Mouse (Mus musculus): ENCODE measurements around the gene Stim1.

Gene Stim1

DNA sequence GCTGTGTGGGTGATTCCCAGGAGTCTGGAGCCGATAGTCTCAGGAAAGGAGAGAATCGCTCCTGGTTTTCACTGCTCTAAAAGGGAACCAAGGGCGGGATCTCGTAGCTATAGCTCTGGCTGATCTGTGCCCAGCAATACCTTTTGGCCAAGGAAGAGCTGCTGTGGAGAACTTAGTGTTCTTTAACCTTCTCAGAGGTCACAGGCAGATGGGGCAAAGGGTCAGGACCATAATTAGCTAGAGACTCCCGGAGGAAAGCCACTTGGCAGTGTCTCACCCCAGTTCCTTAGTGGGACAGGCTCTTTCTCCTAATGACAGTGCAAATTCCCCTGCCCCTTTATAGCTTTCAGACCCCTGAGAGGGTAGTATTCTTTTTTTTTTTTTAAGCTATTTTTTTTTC lies 43.2 kb downstream of the Stim1 start:
- DNase-seq, result no peak

DNA sequence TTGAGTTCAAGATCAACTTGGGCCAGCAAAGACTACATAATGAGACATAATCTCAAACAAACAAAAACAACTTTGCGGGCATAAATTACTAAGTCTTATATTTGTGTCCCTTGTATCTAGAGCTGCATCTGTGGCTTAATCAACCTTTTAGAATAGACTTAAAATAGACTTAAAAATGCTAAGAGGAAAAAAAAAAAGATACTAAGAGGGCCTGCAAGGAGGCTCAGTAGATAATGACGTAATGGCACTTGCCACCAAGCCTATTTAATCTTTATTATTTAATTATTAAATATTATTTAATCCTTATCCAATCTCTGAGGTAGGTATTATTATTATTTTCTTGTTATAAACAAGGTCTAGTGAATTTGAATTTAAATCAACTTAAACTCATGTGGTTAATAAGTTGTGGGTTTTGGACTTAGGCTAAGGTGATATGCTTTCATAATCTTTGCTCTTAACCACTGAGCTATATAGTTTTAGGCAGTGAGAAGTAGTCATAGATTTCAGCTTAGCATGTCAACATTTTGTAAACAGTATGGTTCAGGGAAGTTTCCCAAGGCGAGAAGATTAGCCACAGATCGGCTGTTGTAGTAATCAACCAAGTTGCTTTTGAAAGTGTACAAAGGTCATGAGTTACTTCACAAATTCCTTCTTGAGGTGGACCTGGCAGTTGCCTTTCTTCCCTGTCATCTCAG lies 45.4 kb downstream of the Stim1 start:
- no peak for DNase-seq

DNA sequence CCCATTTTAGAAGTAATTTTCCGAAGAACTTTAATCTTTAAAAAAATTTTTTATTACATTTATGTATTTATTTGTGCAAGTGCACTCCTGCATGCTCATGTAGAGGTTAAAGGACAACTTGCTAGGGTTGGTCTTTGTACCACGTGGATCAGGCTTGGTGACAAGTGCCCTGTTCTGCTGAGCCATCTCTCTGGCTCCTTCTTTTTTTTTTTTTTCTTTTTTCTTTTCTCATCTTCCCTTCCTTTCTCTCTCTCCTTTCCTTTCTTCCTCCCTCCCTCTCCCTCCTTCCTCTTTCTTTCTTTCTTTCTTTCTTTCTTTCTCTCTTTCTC lies 45.9 kb downstream of the Stim1 start:
- no peak for DNase-seq

DNA sequence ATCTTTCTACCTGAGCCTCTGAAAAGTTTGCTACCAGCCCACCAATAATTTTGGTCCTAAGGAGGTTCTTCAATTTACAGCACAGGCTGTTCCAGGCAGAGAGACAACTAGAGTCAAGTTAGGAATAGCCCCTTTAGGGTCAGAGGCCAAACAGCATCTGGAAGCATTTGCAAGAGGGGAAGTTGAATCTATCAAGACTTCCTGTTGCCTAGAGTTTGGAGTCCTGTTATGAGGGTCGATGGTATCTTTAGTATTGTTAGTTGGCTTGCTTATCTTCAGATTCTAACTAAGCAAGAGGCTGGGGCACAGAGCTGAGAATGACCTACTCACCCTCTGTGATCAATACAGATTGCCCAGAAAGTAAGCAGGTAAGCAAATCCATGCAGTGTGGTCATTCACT lies 46.5 kb downstream of the Stim1 start:
- DNase-seq, result peak; percentile 18

DNA sequence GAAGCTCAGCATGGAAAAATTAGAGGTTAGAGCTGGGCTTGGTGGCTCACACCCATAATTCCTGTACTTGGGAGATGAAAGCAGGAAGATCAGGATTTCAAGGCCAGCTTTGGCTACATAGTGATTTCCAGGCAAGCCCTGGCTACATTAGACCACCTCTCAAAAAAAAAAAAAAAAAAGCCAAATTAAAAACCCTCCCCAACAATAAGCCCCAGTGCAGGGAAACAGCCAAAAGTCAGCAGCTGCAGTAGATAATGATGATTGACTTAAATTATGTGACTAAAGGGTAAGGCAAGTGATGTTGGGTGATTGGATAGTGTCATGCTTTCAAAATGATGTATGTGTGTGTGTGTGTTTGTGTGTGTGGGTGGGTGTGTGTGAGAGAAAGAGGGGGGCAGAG lies 47.3 kb downstream of the Stim1 start:
- DNase-seq, result no peak

DNA sequence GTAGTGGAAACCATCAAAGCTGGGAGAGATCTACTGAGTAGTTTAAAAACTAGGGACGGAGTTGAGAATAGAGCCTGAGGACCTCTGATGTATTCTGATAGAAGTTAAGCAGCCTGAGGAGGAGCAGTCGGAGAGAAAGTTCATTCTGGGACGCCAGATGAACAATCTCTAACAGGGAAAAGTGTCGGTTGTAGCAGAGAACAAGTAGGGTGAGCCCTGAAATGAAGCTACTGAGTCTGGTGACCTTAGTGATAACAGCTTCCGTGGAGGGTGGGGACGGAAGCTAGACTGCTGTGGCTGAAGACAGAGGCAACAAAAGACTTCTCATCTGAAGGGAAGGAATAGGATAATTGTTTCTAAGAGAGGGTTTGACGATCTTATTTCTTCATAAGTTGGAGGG lies 47.8 kb downstream of the Stim1 start:
- peak; percentile 11 for DNase-seq

DNA sequence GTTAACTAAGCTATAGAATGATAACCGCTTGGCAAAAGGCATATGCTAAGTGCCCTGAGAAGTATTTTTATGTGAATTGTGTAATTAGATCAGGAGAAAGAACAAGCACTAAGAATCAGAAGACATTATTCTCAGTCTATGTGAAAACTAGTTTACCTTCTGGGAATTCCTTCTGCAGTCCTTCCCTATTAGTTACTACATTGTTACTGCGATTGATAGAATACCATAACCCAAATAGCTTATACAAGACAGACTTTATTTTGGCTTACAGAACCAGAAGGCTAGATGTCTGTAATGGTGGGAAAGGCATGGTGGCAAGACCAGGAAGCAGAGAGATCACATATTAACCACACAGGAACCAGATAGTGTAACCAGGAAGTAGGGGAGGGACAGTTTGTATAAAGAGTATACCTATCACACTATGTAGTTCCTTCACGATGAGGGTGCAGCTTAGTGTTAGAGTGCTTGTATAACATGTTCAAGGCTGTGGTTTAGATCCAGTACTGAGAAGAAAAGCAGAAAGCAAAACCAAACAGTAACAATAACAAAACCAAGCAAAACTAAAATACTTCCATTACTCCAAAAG lies 50.1 kb downstream of the Stim1 start:
- DNase-seq, result no peak

DNA sequence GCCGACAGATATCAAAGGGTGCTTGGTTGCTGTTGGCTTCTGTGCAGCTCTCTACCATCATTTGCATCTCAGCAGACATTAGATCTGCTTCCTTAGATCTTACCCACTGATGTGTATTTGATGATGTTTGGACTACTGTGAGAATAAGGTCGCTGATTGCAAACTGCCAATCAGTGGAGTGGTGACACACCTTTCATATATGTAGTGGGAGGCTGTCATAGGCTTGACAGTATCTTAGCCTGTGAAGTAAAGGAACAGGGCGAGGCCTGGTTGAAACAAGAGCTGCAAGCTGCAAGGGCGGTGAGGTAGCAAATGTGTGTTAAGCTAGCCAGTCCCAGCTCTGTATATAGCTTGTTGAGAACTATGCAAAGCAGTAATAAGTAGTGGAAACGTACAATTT lies 54.5 kb downstream of the Stim1 start:
- DNase-seq, result no peak

DNA sequence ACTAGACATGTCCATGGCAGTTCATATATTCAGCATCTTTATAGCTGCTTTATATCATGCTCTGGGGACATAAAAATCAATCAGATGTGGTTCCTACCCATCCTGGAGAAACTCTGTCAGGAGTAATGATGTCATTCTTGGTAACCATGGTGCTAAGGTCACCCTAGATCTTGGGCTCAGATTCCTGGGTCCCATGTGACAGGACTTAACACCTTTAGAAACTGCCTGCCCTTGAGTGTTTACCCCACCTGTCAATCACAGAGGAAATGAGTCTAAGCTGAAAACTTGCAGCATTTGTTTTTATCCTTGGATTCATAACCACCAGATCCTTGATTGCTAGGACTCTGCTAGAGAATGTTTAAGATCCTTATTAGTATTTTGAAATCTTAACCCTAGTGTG lies 58.7 kb downstream of the Stim1 start:
- no peak for DNase-seq

DNA sequence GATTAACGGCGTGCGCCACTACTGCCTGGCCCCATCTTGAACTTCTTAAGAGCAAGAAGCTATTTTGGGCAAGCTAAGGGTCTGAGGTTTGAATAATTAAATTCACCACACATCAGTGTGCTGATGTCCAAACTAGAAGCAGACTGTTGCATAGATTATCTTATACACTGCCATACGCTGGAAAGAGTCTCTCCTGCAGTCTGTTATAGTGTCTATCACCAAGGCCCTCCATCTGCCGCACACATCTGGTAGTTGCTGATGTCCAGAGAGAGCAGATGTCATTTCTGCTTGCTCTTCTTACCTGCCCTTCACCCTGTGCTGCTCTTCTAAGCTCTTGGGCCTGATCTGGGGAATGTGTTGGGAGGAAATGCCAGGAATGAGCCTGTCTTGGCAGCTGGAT lies 62.7 kb downstream of the Stim1 start:
- DNase-seq, result no peak

DNA sequence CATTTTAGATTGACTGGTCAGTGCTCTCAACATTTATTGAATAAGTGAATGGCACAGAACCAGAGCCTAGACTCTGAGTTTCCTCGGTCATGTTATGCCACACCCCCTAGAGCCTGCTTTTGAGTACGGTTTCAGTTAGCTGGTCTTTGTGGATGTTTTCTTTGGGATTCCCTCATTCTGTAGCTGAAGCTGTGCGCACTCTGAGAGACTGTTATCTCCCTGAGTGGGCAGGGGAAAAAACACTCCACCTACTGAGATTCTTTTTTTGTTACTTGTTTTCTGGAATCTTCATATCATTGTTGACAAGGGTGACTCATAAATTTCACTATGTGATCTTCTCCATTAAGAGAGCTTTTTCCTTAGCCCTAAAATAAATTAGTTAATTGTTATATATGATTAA lies 63.9 kb downstream of the Stim1 start:
- no peak for DNase-seq

DNA sequence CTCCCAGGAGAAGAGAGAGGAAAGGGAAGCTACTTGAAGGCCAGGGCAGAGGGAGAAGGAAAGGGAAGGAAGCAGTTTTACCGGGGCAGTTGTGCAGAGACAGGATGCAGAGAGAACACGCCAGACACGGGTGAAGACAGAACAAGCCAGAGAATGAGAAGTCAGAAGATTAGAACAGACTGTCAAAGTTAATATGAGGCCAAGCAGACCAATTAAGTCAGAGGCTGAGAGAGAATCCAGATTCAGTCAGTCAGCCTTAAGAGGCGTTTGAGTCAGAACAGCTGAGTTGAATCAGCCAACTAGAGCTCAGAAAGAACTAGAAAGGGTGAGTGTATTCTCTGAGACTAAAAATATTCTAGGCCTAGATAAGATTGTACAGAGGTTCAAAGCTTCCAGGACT lies 66.1 kb downstream of the Stim1 start:
- DNase-seq, result peak; percentile 16

DNA sequence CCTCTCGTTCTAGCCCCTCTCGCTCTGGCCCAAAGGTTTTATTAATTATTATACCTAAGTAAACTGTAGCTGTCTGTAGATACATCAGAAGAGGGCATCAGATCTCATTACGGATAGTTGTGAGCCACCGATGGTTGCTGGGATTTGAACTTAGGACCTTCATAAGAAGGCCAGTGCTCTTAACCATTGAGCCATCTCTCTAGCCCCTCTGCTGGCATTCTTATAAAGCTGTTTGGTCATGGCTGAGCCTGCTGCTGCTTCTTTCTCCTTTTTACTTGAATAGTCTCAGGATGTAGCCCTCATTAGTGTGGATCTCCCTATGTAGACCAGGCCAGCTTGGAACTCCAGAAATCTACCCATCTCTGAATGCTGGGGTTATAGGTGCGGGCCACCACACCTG lies 69.7 kb downstream of the Stim1 start:
- DNase-seq, result no peak

DNA sequence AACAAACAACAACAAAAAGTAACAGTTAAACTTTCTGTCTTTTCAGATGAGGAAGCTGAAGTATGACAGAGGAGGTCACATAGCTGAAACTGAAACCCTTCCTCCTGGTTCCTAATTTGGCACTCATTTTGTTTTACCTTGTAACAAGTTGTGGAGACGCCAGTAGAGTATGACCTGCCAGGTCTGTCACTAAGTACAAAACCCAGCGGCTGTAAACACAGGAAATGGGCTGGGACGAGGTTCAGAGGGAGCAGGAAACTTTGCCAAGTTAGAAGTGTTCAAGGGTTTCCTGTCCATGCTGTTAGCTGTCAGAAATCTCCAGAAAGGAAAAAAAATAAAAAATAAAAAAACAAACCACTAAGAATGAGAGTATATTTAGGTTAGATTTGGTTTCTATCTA lies 70.3 kb downstream of the Stim1 start:
- DNase-seq, result peak; percentile 76

DNA sequence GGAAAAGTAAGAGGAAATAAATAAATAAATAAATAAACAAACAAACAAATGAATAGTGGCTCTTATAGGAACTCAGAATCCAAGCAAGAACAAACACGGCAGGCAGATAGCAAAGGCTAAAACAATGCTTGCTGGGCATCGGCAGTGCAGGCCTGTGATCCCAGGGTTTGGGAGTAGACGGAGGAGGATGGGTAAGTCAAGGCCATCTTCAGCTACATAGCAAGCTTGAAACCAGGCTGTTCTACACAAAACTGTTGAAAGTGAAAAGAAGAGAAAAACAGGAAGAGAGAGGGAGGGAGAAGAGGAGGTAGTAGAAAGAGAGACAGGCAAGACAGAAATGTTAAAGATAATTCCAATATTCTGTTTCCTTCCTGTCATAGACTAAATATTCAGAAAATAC lies 71.3 kb downstream of the Stim1 start:
- no peak for DNase-seq

DNA sequence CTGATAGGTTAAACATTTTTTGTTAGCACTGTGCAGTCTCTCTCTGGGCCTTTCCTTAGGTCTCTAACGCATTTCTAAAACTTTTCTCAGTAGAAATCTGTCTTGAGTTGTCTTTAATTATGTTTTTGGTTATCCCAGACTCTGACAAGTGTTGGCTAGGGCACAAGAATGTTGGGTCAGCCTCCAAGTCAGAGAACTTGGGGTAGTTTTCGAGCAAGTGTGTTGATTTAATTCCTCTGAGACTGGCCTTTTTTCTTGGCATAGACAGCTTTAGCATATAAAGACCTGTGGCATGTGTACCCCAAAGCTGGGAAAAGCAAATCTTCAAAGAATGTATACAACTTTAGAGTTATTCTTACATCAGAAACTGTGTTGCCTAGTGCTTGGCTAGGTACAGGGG lies 78.3 kb downstream of the Stim1 start:
- peak; percentile 57 for DNase-seq

DNA sequence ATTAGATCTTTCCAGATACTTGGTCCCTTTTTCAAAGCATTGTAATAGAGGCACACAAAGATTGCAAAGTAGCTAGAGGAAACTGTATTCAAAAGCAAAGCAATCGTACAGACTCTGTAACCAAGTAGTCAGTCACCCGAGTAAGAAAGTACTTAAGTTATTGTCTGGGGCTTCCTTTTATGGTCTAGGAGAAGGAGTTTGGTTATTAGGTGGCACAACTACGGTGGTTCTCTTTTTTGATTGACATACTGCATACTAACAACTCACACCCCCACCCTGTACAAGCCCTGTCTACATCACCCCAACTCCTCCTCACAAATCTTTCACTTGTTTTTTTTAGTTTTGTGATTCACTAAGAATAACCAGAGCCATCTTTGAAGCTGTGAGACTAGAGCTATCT lies 79.7 kb downstream of the Stim1 start:
- no peak for DNase-seq

DNA sequence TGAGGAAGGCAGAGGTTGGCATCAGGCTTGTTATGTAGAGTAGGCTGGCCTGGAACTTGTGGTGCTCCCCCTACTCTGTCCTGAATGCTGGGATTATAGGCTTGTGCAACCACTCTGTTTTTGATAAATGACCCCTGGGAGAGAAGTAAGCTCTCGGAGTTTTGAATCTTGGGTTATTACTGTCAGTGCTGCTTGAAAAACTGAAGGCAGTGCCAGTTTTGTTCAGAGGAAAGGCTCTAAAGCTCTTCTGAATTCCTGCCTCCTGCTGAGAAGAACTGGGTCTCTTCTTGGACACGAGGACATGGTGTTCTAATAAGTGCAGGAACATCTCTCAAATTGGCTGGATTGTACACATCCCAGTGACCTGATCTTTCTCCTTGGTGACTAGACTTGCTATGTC lies 81.1 kb downstream of the Stim1 start:
- DNase-seq, result peak; percentile 22

DNA sequence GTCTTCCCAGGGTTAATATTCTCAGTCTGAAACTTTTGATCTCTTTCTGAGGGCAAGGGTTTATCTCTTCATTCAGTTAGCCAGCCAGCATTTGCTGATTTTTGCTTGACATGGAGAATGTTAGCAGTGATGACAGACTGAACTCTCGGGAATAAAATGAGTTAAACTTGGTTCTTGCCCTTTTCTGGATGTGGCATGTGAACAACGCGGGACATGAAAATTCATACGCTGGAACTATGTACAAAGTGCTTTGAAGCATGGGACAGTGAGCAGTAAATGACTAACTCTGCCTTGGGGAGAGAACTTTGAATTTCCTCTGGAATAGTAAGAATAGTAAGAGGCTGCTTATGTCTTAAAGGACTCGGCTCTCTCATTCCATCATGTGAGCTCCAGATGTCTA lies 81.6 kb downstream of the Stim1 start:
- peak; percentile 54 for DNase-seq

DNA sequence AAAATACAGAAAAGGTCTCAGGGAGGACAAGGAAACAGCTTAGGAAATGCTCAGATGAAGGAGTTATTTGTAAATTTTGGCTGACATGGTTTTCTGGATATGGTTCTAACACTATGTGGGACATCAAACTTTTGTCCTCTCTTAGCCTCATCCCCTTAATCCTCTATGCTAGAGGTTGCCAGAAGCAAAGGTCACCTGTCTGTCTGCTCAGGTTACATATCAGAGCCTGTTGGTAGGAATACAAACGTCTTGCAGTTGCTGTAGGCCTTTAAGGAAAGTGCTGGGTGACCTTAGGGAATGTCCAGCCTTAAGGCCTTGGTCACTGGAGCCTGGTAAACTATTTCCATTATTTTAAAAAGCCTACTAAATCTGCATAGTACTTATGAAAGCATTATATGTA lies 85.8 kb downstream of the Stim1 start:
- no peak for DNase-seq

DNA sequence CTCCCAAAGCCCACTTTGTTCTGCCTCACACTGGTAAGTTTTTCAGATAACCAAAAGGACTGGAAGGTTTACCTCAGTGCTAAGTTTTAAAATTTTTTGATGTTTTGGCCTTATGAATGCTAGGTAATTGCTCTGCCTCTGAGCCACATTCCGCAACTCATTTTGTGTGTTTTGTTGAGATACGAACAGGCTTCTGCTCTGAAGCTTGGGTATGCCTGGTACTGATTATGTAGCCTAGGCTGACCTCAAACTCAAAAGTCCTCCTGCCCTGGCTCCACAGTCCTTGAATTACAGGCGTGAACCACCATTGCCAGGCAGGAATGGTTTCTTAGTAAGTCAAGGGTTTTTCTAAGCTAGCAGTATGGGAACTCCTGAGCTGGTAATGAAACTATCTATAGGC lies 90.5 kb downstream of the Stim1 start:
- DNase-seq, result no peak

DNA sequence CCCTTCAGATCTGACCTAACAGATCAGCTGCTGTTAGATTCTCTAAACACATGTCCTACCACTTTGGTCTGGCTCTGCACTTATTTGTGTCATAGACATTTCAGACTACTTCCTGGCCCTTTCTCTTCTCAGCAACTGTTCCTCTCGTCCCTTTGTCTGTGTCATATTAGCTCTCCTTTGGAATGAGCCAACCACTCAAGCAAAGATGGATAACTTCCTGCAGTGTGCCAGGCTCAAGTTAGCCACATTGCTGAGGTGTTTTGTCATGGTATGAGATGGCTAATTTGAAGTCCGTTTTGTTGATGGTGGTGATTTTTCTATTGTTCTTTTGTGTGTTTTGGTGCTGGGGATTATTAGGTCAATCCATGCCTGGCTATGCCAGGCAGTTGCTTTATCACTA lies 93.7 kb downstream of the Stim1 start:
- no peak for DNase-seq

DNA sequence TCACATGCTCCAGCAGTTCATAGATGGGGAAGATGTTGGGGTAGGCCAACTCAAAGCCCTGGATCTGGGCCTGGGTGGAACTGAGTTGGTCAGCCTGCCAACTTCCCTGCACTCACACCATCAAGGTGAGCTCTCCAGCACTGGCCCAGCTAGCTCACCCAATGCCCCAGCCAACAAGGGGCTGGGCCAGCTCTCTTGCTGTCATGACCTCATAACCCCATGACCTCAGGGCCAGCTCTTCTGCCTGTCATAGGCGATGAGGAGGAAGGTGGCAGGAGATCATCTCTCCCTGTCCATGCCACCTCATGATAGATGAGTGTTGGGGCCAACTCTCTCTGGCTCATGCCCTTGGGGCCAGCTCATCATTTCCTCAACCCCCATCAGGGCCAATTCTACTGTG lies 96.2 kb downstream of the Stim1 start:
- no peak for DNase-seq

DNA sequence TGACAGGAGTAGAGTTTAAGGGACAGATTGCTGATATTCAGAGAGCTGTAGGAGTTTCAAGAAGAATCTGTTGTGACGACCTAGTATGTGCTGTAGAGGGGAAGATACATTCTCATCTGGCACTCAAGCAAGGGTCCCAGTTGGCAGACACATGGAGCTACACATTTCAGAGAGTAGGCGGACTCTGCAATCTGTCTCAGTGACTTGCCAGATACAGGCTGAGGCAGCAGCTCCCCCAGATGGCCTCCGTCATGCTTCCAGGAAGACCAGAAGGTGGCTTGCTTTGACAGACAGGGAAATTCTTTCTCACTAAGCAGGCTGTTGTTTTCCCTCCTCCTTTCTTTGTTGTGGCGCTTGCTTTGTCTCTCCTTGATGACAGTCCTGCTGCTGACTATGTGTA lies 102.1 kb downstream of the Stim1 start:
- peak; percentile 54 for DNase-seq

DNA sequence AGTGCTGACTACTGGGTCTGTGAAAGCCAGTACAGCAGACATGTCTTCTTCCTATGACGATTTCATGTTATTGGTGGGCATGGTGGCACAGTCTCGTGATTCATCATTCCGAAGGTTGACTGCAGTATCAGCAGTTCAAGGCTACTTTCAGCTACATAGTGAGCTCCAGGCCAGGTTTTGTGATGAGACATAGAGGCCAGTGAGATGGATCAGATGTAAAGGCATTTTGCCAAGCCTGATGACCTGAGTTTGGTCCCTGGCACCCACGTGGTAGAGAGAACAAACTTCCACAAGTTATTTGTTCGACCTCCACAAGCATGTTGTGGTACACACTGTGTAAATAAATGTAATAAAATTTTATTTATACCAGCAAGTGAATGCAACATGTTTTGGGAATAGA lies 102.9 kb downstream of the Stim1 start:
- no peak for DNase-seq

All from kidney, postnatal 14 days (tissue).